Mouse (Mus musculus) midbrain, embryonic 12.5 days (tissue): ENCODE measurements around the gene Rnf220. TPM values are rescaled to one million over a fixed set of nuclear protein-coding genes. Genes with fewer than 3 reads are reported as not detected.

ENCODE experiments used
- ATAC-seq: fragments of 200-750 bp; cut with Nextera tagmentation; 2 replicates; pipeline ENCODE4 v1.8.0; 2017; ENCODE audit warnings: low read depth, moderate TSS enrichment, moderate library complexity; ENCODE audit not compliant: low FRiP score
- H3K27ac ChIP-seq: fragments of 300-500 bp; sonication (generic); replicated peaks from 2 replicates; pipeline ENCODE4 v1.5.1; 2016; ENCODE audit warnings: mild to moderate bottlenecking
- H3K27me3 ChIP-seq: fragments of 300-500 bp; sonication (generic); 2 replicates; pipeline ENCODE4 v1.6.1; 2016; ENCODE audit warnings: mild to moderate bottlenecking
- H3K36me3 ChIP-seq: fragments of 300-500 bp; sonication (generic); 2 replicates; pipeline ENCODE4 v1.6.1; 2016
- H3K4me1 ChIP-seq: fragments of 300-500 bp; sonication (generic); 2 replicates; pipeline ENCODE4 v1.6.1; 2016
- H3K4me2 ChIP-seq: fragments of 300-500 bp; sonication (generic); replicated peaks from 2 replicates; pipeline ENCODE4 v1.6.1; 2016; ENCODE audit warnings: mild to moderate bottlenecking, moderate library complexity
- H3K4me3 ChIP-seq: fragments of 300-500 bp; sonication (generic); 2 replicates; pipeline ENCODE4 v1.5.1; 2016; ENCODE audit warnings: mild to moderate bottlenecking
- H3K9ac ChIP-seq: fragments of 300-500 bp; sonication (generic); replicated peaks from 2 replicates; pipeline ENCODE4 v1.6.1; 2016; ENCODE audit warnings: mild to moderate bottlenecking, moderate library complexity
- H3K9me3 ChIP-seq: fragments of 300-500 bp; sonication (generic); 2 replicates; pipeline ENCODE4 v1.6.1; 2016; ENCODE audit warnings: mild to moderate bottlenecking
- WGBS: fragments of 180-500 bp; shearing (Covaris S2); methylation state at CpG from one replicate; pipeline ENCODE4 v1.1.7; 2016; 5-methylcytosine and 5-hydroxymethylcytosine counted together
- polyA plus RNA-seq: library from polyadenylated mRNA; unstranded; fragments of >200 nt; fragmentation: Nextera tagmentation; extraction: Ambion mirVana; gene quantifications from 2 replicates; pipeline ENCODE4 v1.2.1, GENCODE M21; 2016

The Rnf220 gene
- polyA plus RNA-seq, 1 experiment from 2014 or later = 108 TPM

- Histone ChIP-seq H3K4me3 (peak overlapping the region; percentile 43), H3K27me3 (peaks cover 94% of the 10 kb centered on the region), H3K36me3 (no peaks in the 10 kb centered on the region), H3K9me3 (no peaks in the 10 kb centered on the region), H3K4me1 (peaks cover 31% of the 10 kb centered on the region), H3K4me2 (peak overlapping the region; percentile 72), H3K27ac (peak overlapping the region; percentile 78), H3K9ac (peak overlapping the region; percentile 37; the same call in 1 of the 2 replicates)
- ATAC-seq = no peak; the same call in 1 of the 2 replicates
- 30% methylated on average over 13 of the region's 13 CpGs for WGBS
Measured at GRCm38 (mm10) chr4:117485045-117485780, 11.6 kb downstream of the Rnf220 start.

- Histone ChIP-seq H3K36me3 (no peaks in the 10 kb centered on the region), H3K9me3 (no peaks in the 10 kb centered on the region), H3K4me1 (peaks cover 34% of the 10 kb centered on the region), H3K4me3 (peak overlapping the region; percentile 43), H3K27me3 (peaks cover 94% of the 10 kb centered on the region), H3K4me2 (peak overlapping the region; percentile 72), H3K9ac (peak overlapping the region; percentile 37; the same call in 1 of the 2 replicates), H3K27ac (peak overlapping the region; percentile 78)
- peak; percentile 93 for ATAC-seq
- 1% methylated on average over 69 of the region's 69 CpGs for WGBS
Measured at GRCm38 (mm10) chr4:117484256-117485044, 12.4 kb downstream of the Rnf220 start.

- H3K4me2 ChIP-seq = peak overlapping the region; percentile 72
- peak overlapping the region; percentile 78 for H3K27ac ChIP-seq
- 1% methylated on average over 15 of the region's 15 CpGs for WGBS
- no peaks in the 10 kb centered on the region for H3K36me3 ChIP-seq
- H3K4me3 ChIP-seq = peak overlapping the region; percentile 43
- H3K4me1 ChIP-seq = peaks cover 34% of the 10 kb centered on the region
- H3K9me3 ChIP-seq = no peaks in the 10 kb centered on the region
- peaks cover 94% of the 10 kb centered on the region for H3K27me3 ChIP-seq
- no peak for ATAC-seq
- H3K9ac ChIP-seq = 0 out of 2 replicates have a peak overlapping the region, but pooled peaks have one; percentile 37
Measured at GRCm38 (mm10) chr4:117483931-117484255, 13.0 kb downstream of the Rnf220 start.

GRCm38 (mm10) chr4:117482103-117482502 is 14.7 kb downstream of the Rnf220 start:
- Histone ChIP-seq H3K36me3 (no peaks in the 10 kb centered on the region), H3K27me3 (peaks cover 94% of the 10 kb centered on the region)

GRCm38 (mm10) chr4:117480611-117481445 is 16.0 kb downstream of the Rnf220 start:
- Histone ChIP-seq H3K36me3 (no peaks in the 10 kb centered on the region), H3K4me3 (no peak overlapping the region), H3K4me2 (no peak overlapping the region), H3K9ac (no peak overlapping the region), H3K4me1 (peaks cover 38% of the 10 kb centered on the region), H3K9me3 (no peaks in the 10 kb centered on the region), H3K27me3 (peaks cover 92% of the 10 kb centered on the region), H3K27ac (peak overlapping the region; percentile 36; the same call in 1 of the 2 replicates)
- peak; percentile 6; the same call in 1 of the 2 replicates for ATAC-seq
- WGBS = 17% methylated on average over 11 of the region's 11 CpGs

More at GRCm38 (mm10) chr4:117482103-117482502, 14.7 kb downstream of the Rnf220 start:
- WGBS = 80% methylated on average over 5 of the region's 5 CpGs
- Histone ChIP-seq H3K4me3 (no peak overlapping the region), H3K4me1 (peaks cover 38% of the 10 kb centered on the region), H3K9me3 (no peaks in the 10 kb centered on the region), H3K27ac (no peak overlapping the region), H3K9ac (no peak overlapping the region), H3K4me2 (no peak overlapping the region)
- ATAC-seq = no peak

- peaks cover 38% of the 10 kb centered on the region for H3K4me1 ChIP-seq
- no peaks in the 10 kb centered on the region for H3K9me3 ChIP-seq
- H3K27me3 ChIP-seq = peaks cover 92% of the 10 kb centered on the region
- no peak for ATAC-seq
- 47% methylated on average over 6 of the region's 6 CpGs for WGBS
- no peaks in the 10 kb centered on the region for H3K36me3 ChIP-seq
- no peak overlapping the region for H3K9ac ChIP-seq
- no peak overlapping the region for H3K27ac ChIP-seq
- no peak overlapping the region for H3K4me2 ChIP-seq
- no peak overlapping the region for H3K4me3 ChIP-seq
Measured at GRCm38 (mm10) chr4:117479951-117480350, 16.9 kb downstream of the Rnf220 start.

GRCm38 (mm10) chr4:117478101-117478673 is 18.7 kb downstream of the Rnf220 start:
- 85% methylated on average over 15 of the region's 15 CpGs for WGBS
- Histone ChIP-seq H3K4me3 (no peak overlapping the region), H3K9ac (no peak overlapping the region), H3K36me3 (no peaks in the 10 kb centered on the region), H3K4me1 (peaks cover 27% of the 10 kb centered on the region), H3K9me3 (no peaks in the 10 kb centered on the region), H3K4me2 (no peak overlapping the region), H3K27ac (no peak overlapping the region), H3K27me3 (peaks cover 95% of the 10 kb centered on the region)
- ATAC-seq = no peak

GRCm38 (mm10) chr4:117477401-117477800 is 19.5 kb downstream of the Rnf220 start:
- no peaks in the 10 kb centered on the region for H3K36me3 ChIP-seq
- 61% methylated on average over 5 of the region's 5 CpGs for WGBS
- peaks cover 27% of the 10 kb centered on the region for H3K4me1 ChIP-seq
- H3K4me3 ChIP-seq = no peak overlapping the region
- H3K4me2 ChIP-seq = no peak overlapping the region
- H3K9ac ChIP-seq = no peak overlapping the region
- H3K27ac ChIP-seq = no peak overlapping the region
- ATAC-seq = no peak
- H3K27me3 ChIP-seq = peaks cover 93% of the 10 kb centered on the region
- no peaks in the 10 kb centered on the region for H3K9me3 ChIP-seq

- peaks cover 27% of the 10 kb centered on the region for H3K4me1 ChIP-seq
- no peak overlapping the region for H3K4me2 ChIP-seq
- no peaks in the 10 kb centered on the region for H3K36me3 ChIP-seq
- no peak for ATAC-seq
- H3K27me3 ChIP-seq = peaks cover 87% of the 10 kb centered on the region
- 76% methylated on average over 4 of the region's 4 CpGs for WGBS
- no peak overlapping the region for H3K9ac ChIP-seq
- no peaks in the 10 kb centered on the region for H3K9me3 ChIP-seq
- no peak overlapping the region for H3K27ac ChIP-seq
- H3K4me3 ChIP-seq = no peak overlapping the region
Measured at GRCm38 (mm10) chr4:117476777-117477176, 20.1 kb downstream of the Rnf220 start.

GRCm38 (mm10) chr4:117476355-117476754 is 20.5 kb downstream of the Rnf220 start:
- H3K4me1 ChIP-seq = peaks cover 23% of the 10 kb centered on the region
- no peaks in the 10 kb centered on the region for H3K36me3 ChIP-seq
- H3K4me3 ChIP-seq = no peak overlapping the region
- H3K9me3 ChIP-seq = no peaks in the 10 kb centered on the region
- no peak overlapping the region for H3K4me2 ChIP-seq
- no peak overlapping the region for H3K9ac ChIP-seq
- no peak overlapping the region for H3K27ac ChIP-seq
- no peak for ATAC-seq
- peaks cover 82% of the 10 kb centered on the region for H3K27me3 ChIP-seq

GRCm38 (mm10) chr4:117473985-117474354 is 22.9 kb downstream of the Rnf220 start:
- H3K27ac ChIP-seq = no peak overlapping the region
- H3K4me2 ChIP-seq = no peak overlapping the region
- ATAC-seq = no peak
- H3K4me3 ChIP-seq = no peak overlapping the region
- H3K27me3 ChIP-seq = peaks cover 66% of the 10 kb centered on the region
- no peaks in the 10 kb centered on the region for H3K36me3 ChIP-seq
- H3K9ac ChIP-seq = no peak overlapping the region
- H3K4me1 ChIP-seq = peaks cover 12% of the 10 kb centered on the region; the same call in 1 of the 2 replicates
- H3K9me3 ChIP-seq = no peaks in the 10 kb centered on the region
